Mouse (Mus musculus) brown adipose tissue, adult 24 weeks (tissue): ENCODE measurements around the gene Gdpgp1. TPM values are rescaled to one million over a fixed set of nuclear protein-coding genes. Genes with fewer than 3 reads are reported as not detected.

Experiments
- polyA plus RNA-seq: library from polyadenylated mRNA; stranded (reverse); fragments of >200 nt; gene quantifications from 2 replicates; pipeline ENCODE4 v1.2.4, GENCODE M21; 2012; ENCODE audit not compliant: missing spikeins, insufficient read depth, insufficient read length

Gene Gdpgp1
- polyA plus RNA-seq, 1 experiment, result 2.9 TPM

Other genes starting within 250 kb of the Gdpgp1 start
- gene Zfp710, start 208.1 kb upstream of the Gdpgp1 start, polyA plus RNA-seq, result 6.4 and 7.7 TPM in 2 replicates
- gene Idh2, start 117.5 kb upstream of the Gdpgp1 start, polyA plus RNA-seq, result 310 and 421 TPM in 2 replicates
- 13.1 and 15.1 TPM in 2 replicates for gene Sema4b, start 46.0 kb upstream of the Gdpgp1 start, polyA plus RNA-seq
- 56.7 and 63.4 TPM in 2 replicates for gene Cib1, start 52 bp upstream of the Gdpgp1 start, polyA plus RNA-seq
- gene Ttll13, start 13.5 kb downstream of the Gdpgp1 start, polyA plus RNA-seq, result not detected in 2 replicates
- gene Ngrn, start 28.4 kb downstream of the Gdpgp1 start, polyA plus RNA-seq, result 26.1 and 27.5 TPM in 2 replicates
- gene Vps33b, start 36.8 kb downstream of the Gdpgp1 start, polyA plus RNA-seq, result 4.1 and 6.4 TPM in 2 replicates
- 1.3 TPM in 1 of 2 replicates, not detected in the other for gene Prc1, start 61.6 kb downstream of the Gdpgp1 start, polyA plus RNA-seq
- gene Rccd1, start 91.6 kb downstream of the Gdpgp1 start, polyA plus RNA-seq, result 3.7 and 7.2 TPM in 2 replicates
- 12.8 and 19.7 TPM in 2 replicates for gene Unc45a, start 108.1 kb downstream of the Gdpgp1 start, polyA plus RNA-seq
- gene Hddc3, start 110.2 kb downstream of the Gdpgp1 start, polyA plus RNA-seq, result 35.2 and 35.6 TPM in 2 replicates
- 56.3 and 65.8 TPM in 2 replicates for gene Man2a2, start 138.5 kb downstream of the Gdpgp1 start, polyA plus RNA-seq
- gene Fes, start 155.1 kb downstream of the Gdpgp1 start, polyA plus RNA-seq, result 5.6 and 5.8 TPM in 2 replicates
- gene Furin, start 172.6 kb downstream of the Gdpgp1 start, polyA plus RNA-seq, result 46.7 and 50.2 TPM in 2 replicates